Mouse (Mus musculus) cerebellum, adult 2 months (tissue): ENCODE results near the gene Sprtn.

Source experiments
- CTCF ChIP-seq: fragments of 200-500 bp; IDR thresholded peaks from 2 replicates; pipeline ENCODE4 v1.5.1; 2011; ENCODE audit warnings: low read depth, mild to moderate bottlenecking, control low read depth, low read length, moderate library complexity, borderline replicate concordance; ENCODE audit not compliant: insufficient read depth
- POLR2A ChIP-seq: fragments of 200-500 bp; IDR thresholded peaks from 2 replicates; pipeline ENCODE4 v1.6.1; 2011; ENCODE audit warnings: low read length, control low read depth, borderline replicate concordance; ENCODE audit not compliant: insufficient read depth

DNA sequence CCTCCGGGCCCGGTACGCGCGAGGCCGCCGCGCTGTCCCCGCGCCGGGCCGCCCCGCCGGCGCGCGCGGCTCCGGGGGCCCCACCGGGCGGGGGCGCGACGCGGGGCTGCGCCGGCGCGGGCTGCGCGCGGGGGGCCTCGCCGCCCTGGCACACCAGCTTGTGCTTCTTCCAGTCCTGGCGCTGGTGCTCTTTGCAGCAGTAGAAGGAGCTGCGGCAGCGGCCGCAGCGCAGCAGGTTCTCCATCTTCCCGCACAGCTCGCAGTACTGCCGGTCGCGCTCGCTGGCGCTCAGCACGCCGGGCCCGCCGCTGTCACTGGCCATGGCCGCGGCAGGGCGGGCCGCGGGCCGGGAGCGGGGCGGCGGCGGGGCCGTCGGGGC lies 51.0 kb downstream of the Sprtn start:
- TF ChIP-seq POLR2A (no peak), CTCF (no peak)
